Mouse (Mus musculus): ENCODE data around the gene Pnpla5. TPM values are rescaled to one million over a fixed set of nuclear protein-coding genes. Genes with fewer than 3 reads are reported as not detected.

The Pnpla5 gene
- total RNA-seq, 2 experiments from 2014 or later = not detected

GRCm38 (mm10) chr15:84072226-84072625, 50.7 kb downstream of the Pnpla5 start:
- DNase-seq (ENCODE audit: extremely low spot score in 1 of 2, low spot score in 1 of 2) = peak; percentile 85 to 96

DNA sequence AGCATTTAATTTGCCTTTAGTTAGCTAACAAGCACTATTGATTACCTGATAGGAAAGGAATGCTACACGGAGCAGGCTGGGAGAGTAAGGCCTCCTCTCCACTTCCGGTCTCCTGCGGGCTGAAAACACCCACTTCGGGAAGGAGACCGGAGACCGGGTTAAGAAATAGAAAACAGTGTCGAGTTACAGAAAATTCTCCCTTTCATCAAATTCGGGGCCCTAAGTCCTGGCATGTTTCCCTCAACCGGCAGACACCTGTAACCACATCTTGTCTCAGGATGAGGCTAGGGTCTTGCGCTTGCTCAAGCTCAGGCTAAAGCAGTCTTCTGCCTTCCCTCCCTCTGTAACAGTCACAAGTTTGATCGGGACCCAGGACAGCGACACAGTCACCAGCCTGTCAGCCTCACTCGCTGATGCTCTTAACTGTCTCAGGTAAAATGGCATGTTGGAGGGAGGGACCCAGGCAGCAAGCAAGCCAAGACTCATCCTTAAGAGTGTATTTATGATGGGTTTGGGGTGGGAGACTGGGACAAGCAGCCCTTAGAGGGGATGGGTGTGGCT, 52.8 kb downstream of the Pnpla5 start:
- no peak for DNase-seq (ENCODE audit: extremely low spot score in 1 of 2, low spot score in 1 of 2)

GRCm38 (mm10) chr15:84069455-84070050, 53.4 kb downstream of the Pnpla5 start:
- no peak for DNase-seq (ENCODE audit: extremely low spot score in 1 of 2, low spot score in 1 of 2)

GRCm38 (mm10) chr15:84065701-84066100, 57.3 kb downstream of the Pnpla5 start:
- no peak for DNase-seq (ENCODE audit: extremely low spot score in 1 of 2, low spot score in 1 of 2)

- DNase-seq (ENCODE audit: extremely low spot score in 1 of 2, low spot score in 1 of 2) = peak in 1 of 2 experiments; percentile 24
These were observed 57.8 kb downstream of the Pnpla5 start, which contains the start of gene Efcab6 for GRCm38 (mm10) chr15:84065140-84065539. Gene Efcab6 (minus strand): TSS chr15:84065379.

Small RNA genes lying within 50 kb of the gene (microRNA-seq; reads per million reads assigned to microRNA genes)
- gene Mir6392 = 0.55 to 2.6 reads per million in 2 experiments

Other genes starting within 250 kb of the Pnpla5 start
- gene Efcab6, start 57.8 kb downstream of the Pnpla5 start, total RNA-seq (2021) = 1 to 10 TPM; 4.5 to 9.4 TPM
- gene Sult4a1, start 17.4 kb downstream of the Pnpla5 start, total RNA-seq (2021) = 100 to 1,000 TPM; 320 to 354 TPM
- 1 to 10 TPM; 7.9 to 9.7 TPM for gene Pnpla3, start 44.7 kb upstream of the Pnpla5 start, total RNA-seq (2021)
- gene Samm50, start 69.1 kb upstream of the Pnpla5 start, total RNA-seq (2021) = 10 to 100 TPM; 90.3 to 92.3 TPM
- 10 to 100 TPM; 43.5 to 44.3 TPM for gene Parvb, start 108.9 kb upstream of the Pnpla5 start, total RNA-seq (2021)
- 10 to 100 TPM; 15.8 to 19.2 TPM for gene Parvg, start 200.9 kb upstream of the Pnpla5 start, total RNA-seq (2021)